ENCODE assay signal across 9 mouse cellular contexts in genomic region chr3:94398217-94398616, GRCm38 (mm10). TPM values are rescaled to one million over a fixed set of nuclear protein-coding genes. Genes with fewer than 3 reads are reported as not detected.
DNase-seq lines count a peak whose midpoint lies in the region; ATAC-seq and TF ChIP-seq lines count a peak whose summit lies in the region.
"Had no signal": no experiment of that assay in that cellular context is flagged by ENCODE, and none has a peak within 500 bp of the region (broad histone marks: within the 10 kb centered on the region; RNA-seq: fewer than 3 reads in every experiment).

Gene Lingo4, plus strand, starts transcription at chr3:94398517.

- 61% methylated on average over 6 of the region's 6 CpGs for WGBS in heart, postnatal 0 days
- 68% methylated on average over 6 of the region's 6 CpGs for WGBS in embryonic facial prominence, embryonic 13.5 days
- 79% methylated on average over 6 of the region's 6 CpGs for WGBS in hindbrain, embryonic 15.5 days
- WGBS in midbrain, embryonic 14.5 days = 75% methylated on average over 6 of the region's 6 CpGs

- intact Hi-C loops in heart, postnatal 36 days (cut with DNase I) = no loop called here
- intact Hi-C loops in left cerebral cortex, postnatal 14 days (cut with DNase I) = no loop called here

- TF ChIP-seq CTCF in heart, postnatal 0 days (IDR thresholded peaks at IDR 0.05; ENCODE audit: low read depth) = no peak

- no peaks in the 10 kb centered on the region for H3K9me3 ChIP-seq in heart, postnatal 0 days (replicated peaks; ENCODE audit: control insufficient read depth, low read length)
- H3K9me3 ChIP-seq in embryonic facial prominence, embryonic 13.5 days = no peaks in the 10 kb centered on the region
- no peaks in the 10 kb centered on the region for H3K9me3 ChIP-seq in hindbrain, embryonic 15.5 days
- H3K9me3 ChIP-seq in midbrain, embryonic 14.5 days (ENCODE audit: control insufficient read depth, low read length) = no peaks in the 10 kb centered on the region

- peaks cover 59% of the 10 kb centered on the region for H3K27me3 ChIP-seq in heart, postnatal 0 days (ENCODE audit: control insufficient read depth, insufficient read depth, low read length)
- peaks cover 78% of the 10 kb centered on the region for H3K27me3 ChIP-seq in embryonic facial prominence, embryonic 13.5 days
- H3K27me3 ChIP-seq in hindbrain, embryonic 15.5 days = 0 out of 2 replicates have a peak, but pooled peaks cover 8% of the 10 kb centered on the region
- no peaks in the 10 kb centered on the region for H3K27me3 ChIP-seq in midbrain, embryonic 14.5 days (ENCODE audit: control insufficient read depth, insufficient read depth, low read length)

- H3K27ac ChIP-seq in heart, postnatal 0 days (ENCODE audit: low read depth) = no peak within 1 kb of the TSS
- H3K27ac ChIP-seq in embryonic facial prominence, embryonic 13.5 days = no peak within 1 kb of the TSS
- peak within 1 kb of the TSS; percentile 22 for H3K27ac ChIP-seq in hindbrain, embryonic 15.5 days (replicated peaks)
- no peak within 1 kb of the TSS for H3K27ac ChIP-seq in midbrain, embryonic 14.5 days (replicated peaks; ENCODE audit: low read depth, low read length)

- DNase-seq in heart, postnatal 0 days (ENCODE audit: low spot score) = no peak
- DNase-seq in heart, postnatal 36 days = no peak
- no peak for DNase-seq in midbrain, embryonic 14.5 days
- no peak for DNase-seq in right cerebral cortex, adult 2 months (ENCODE audit: low spot score in 2 of 2)
- no peak for DNase-seq in left cerebral cortex, postnatal 14 days (ENCODE audit: low spot score in 2 of 2)
- DNase-seq: spleen, adult 18-20 months had no signal

- H3K9ac ChIP-seq in heart, postnatal 0 days (replicated peaks; ENCODE audit: low read depth, low read length) = peak within 1 kb of the TSS; percentile 26
- H3K9ac ChIP-seq in embryonic facial prominence, embryonic 13.5 days = peak within 1 kb of the TSS; percentile 68
- peak within 1 kb of the TSS; percentile 57 for H3K9ac ChIP-seq in hindbrain, embryonic 15.5 days
- peak within 1 kb of the TSS; percentile 61 for H3K9ac ChIP-seq in midbrain, embryonic 14.5 days (replicated peaks; ENCODE audit: low read length)

- no peak for ATAC-seq in heart, postnatal 0 days (ENCODE audit: insufficient read depth, low read depth)
- no peak for ATAC-seq in embryonic facial prominence, embryonic 13.5 days (ENCODE audit: insufficient number of reproducible peaks, insufficient read depth, low FRiP score, low TSS enrichment, low read depth)
- ATAC-seq in hindbrain, embryonic 15.5 days (ENCODE audit: low FRiP score, low read depth) = no peak
- no peak for ATAC-seq in midbrain, embryonic 14.5 days (ENCODE audit: low FRiP score, low TSS enrichment)
- ATAC-seq in cerebellum, adult (ENCODE audit: insufficient number of reproducible peaks, low FRiP score, low TSS enrichment) = no peak

- peak within 1 kb of the TSS; percentile 34 for H3K4me3 ChIP-seq in heart, postnatal 0 days (ENCODE audit: low read depth, low read length)
- H3K4me3 ChIP-seq in embryonic facial prominence, embryonic 13.5 days = peak within 1 kb of the TSS; percentile 34
- peak within 1 kb of the TSS; percentile 42 for H3K4me3 ChIP-seq in hindbrain, embryonic 15.5 days
- H3K4me3 ChIP-seq in midbrain, embryonic 14.5 days (replicated peaks; ENCODE audit: low read depth, low read length) = peak within 1 kb of the TSS; percentile 35

- no peak for TF ChIP-seq EP300 in heart, postnatal 0 days (IDR thresholded peaks at IDR 0.05; ENCODE audit: low read depth)

- H3K4me2 ChIP-seq in heart, postnatal 0 days (ENCODE audit: low read depth, low read length) = peak within 1 kb of the TSS; percentile 55
- peak within 1 kb of the TSS; percentile 63 for H3K4me2 ChIP-seq in embryonic facial prominence, embryonic 13.5 days
- H3K4me2 ChIP-seq in hindbrain, embryonic 15.5 days = peak within 1 kb of the TSS; percentile 79
- H3K4me2 ChIP-seq in midbrain, embryonic 14.5 days (ENCODE audit: low read length) = peak within 1 kb of the TSS; percentile 71

- no peaks in the 10 kb centered on the region for H3K36me3 ChIP-seq in heart, postnatal 0 days (replicated peaks; ENCODE audit: control insufficient read depth, insufficient read depth, low read length)
- H3K36me3 ChIP-seq in embryonic facial prominence, embryonic 13.5 days = no peaks in the 10 kb centered on the region
- H3K36me3 ChIP-seq in hindbrain, embryonic 15.5 days = no peaks in the 10 kb centered on the region
- no peaks in the 10 kb centered on the region for H3K36me3 ChIP-seq in midbrain, embryonic 14.5 days (ENCODE audit: control insufficient read depth, insufficient read depth, low read length)

- H3K4me1 ChIP-seq in heart, postnatal 0 days (ENCODE audit: control insufficient read depth, insufficient read depth) = peaks cover 4% of the 10 kb centered on the region; the same call in 1 of the 2 replicates
- H3K4me1 ChIP-seq in embryonic facial prominence, embryonic 13.5 days = peaks cover 13% of the 10 kb centered on the region; the same call in 1 of the 2 replicates
- H3K4me1 ChIP-seq in hindbrain, embryonic 15.5 days (replicated peaks) = peaks cover 18% of the 10 kb centered on the region
- H3K4me1 ChIP-seq in midbrain, embryonic 14.5 days (ENCODE audit: control insufficient read depth, insufficient read depth, low read length) = peaks cover 12% of the 10 kb centered on the region; the same call in 1 of the 2 replicates

RNA-seq across cellular contexts. Expression of gene Lingo4, which starts in this region (rescaled TPM):
- not detected in 2 replicates for total RNA-seq in heart, postnatal 0 days (2014; rRNA removed; ENCODE audit: low replicate concordance)
- polyA plus RNA-seq in heart, postnatal 0 days (2015; fragmentation: Nextera tagmentation; extraction: Ambion mirVana) = 0.19 and 0.25 TPM in 2 replicates
- under 1 TPM; 0.11 to 0.16 TPM for total RNA-seq in heart, postnatal 36 days (2021)
- polyA plus RNA-seq in embryonic facial prominence, embryonic 13.5 days (2015; fragmentation: Nextera tagmentation; extraction: Ambion mirVana) = 0.13 and 0.28 TPM in 2 replicates
- 1.7 and 1.8 TPM in 2 replicates for polyA plus RNA-seq in hindbrain, embryonic 15.5 days (2015; fragmentation: Nextera tagmentation; extraction: Ambion mirVana)
- 0.67 and 1.1 TPM in 2 replicates for polyA plus RNA-seq in midbrain, embryonic 14.5 days (2014; fragmentation: Nextera tagmentation; extraction: Ambion mirVana)
- 1 to 10 TPM in 1 of 2 experiments, under 1 TPM in 1; 0.70 to 1.1 TPM for total RNA-seq in left cerebral cortex, postnatal 14 days (2021)
